Mouse (Mus musculus) cortical plate, adult 2 months (tissue): ENCODE measurements around the gene Crk. TPM values are rescaled to one million over a fixed set of nuclear protein-coding genes. Genes with fewer than 3 reads are reported as not detected.
"Not testable (repeated sequence)": the region's sequence is repeated elsewhere in the genome, so short reads cannot be mapped to it uniquely, and the experiment has no call there.

ENCODE experiments used
- H3K27ac ChIP-seq: fragments of 200-500 bp; 2 replicates; pipeline ENCODE4 v1.5.1; 2012; ENCODE audit warnings: low read length, control low read depth, inconsistent platforms; ENCODE audit not compliant: insufficient read depth
- H3K4me1 ChIP-seq: fragments of 200-500 bp; 2 replicates; pipeline ENCODE4 v1.6.1; 2011; ENCODE audit warnings: low read length; ENCODE audit not compliant: control insufficient read depth, insufficient read depth
- H3K4me3 ChIP-seq: fragments of 200-500 bp; 2 replicates; pipeline ENCODE4 v1.5.1; 2011; ENCODE audit warnings: mild to moderate bottlenecking, low read length, control low read depth; ENCODE audit not compliant: insufficient read depth
- CTCF ChIP-seq: fragments of 200-500 bp; IDR thresholded peaks from 2 replicates; pipeline ENCODE4 v1.5.1; 2011; ENCODE audit warnings: mild to moderate bottlenecking, control low read depth, low read length; ENCODE audit not compliant: insufficient read depth; ENCODE audit errors: extremely low read depth
- POLR2A ChIP-seq: fragments of 200-500 bp; IDR thresholded peaks from 2 replicates; pipeline ENCODE4 v1.6.1; 2011; ENCODE audit warnings: mild to moderate bottlenecking, low read length, control low read depth; ENCODE audit not compliant: insufficient read depth; ENCODE audit errors: extremely low read depth
- polyA plus RNA-seq: library from polyadenylated mRNA; depleted of rRNA; stranded (reverse); fragments of >200 nt; gene quantifications from 2 replicates; pipeline ENCODE4 v1.2.3, GENCODE M21; 2012

Gene Crk
- polyA plus RNA-seq, 1 experiment = 82.5 TPM

DNA sequence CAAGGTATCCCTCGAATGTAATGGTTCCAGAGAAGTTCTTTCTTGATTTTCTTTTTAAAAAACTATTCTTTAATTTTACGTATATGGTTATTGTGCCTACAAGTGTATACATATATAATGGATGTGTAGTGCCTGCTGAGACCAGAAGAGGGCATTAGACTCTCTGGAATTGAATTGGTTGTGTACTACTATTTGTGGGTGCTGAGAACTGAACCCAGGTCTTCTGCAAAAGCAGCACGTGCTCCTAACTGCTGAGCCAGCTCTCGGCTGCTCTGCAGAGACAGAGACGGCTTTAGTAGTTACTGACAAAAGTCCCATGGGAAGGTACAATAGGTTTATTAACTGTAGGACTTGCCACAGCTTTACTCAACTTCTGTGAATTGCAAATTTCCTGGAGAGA, 5.4 kb downstream of the Crk start:
- TF ChIP-seq CTCF (no peak), POLR2A (no peak)
- Histone ChIP-seq H3K4me1 (peaks cover 1% of the 10 kb centered on the region; the same call in 1 of the 2 replicates), H3K4me3 (no peak overlapping the region), H3K27ac (no peak overlapping the region)

DNA sequence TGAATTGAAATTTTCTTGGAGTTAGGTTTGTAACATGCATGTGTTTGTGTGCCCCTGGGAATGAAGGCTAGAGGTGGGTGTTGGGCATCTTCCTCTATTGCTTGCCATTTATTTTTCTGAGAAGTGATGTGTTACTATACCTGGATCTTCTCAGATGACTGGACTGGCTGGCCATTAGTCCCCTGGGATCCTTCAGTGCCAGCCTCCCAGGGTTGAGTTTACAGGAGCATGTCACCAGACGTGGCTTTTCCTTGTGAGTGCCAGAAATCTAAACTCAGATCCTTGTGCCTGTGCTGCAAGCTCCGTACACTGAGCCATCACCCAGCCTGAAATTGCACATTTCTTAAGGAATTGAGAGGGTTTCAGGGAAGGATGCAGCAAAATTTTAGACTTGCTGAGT, 5.9 kb downstream of the Crk start:
- H3K4me3 ChIP-seq = no peak overlapping the region
- TF ChIP-seq POLR2A = no peak
- no peak for TF ChIP-seq CTCF
- no peak overlapping the region for H3K27ac ChIP-seq
- peaks cover 1% of the 10 kb centered on the region; the same call in 1 of the 2 replicates for H3K4me1 ChIP-seq

DNA sequence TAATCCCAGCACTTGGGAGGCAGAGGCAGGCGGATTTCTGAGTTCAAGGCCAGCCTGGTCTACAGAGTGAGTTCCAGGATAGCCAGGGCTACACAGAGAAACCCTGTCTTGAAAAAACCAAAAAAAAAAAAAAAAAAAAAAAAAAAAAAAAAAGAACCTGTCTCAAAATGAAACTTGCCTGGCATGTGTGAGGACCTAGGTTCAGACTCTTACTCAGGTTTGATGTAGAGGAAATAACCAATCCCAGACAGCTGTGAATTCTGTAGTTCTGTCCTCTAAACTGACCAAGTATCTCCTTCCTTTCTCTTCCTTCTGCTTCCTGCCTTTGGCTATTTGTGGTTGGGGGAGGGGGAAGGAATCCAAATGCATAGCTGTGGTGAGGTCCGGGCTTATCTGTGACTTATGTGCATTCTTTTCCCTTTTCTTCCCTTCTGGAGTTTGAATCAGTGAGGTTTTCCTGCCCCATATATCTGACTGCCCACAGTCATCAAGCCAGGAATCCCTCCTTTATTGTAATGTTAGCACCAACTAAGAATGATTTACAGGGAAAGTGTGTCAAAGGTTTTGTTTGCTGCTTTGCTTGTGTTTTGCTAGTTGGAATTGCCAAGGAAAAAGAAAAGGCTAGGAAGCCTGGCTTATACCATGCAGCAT, 8.4 kb downstream of the Crk start:
- Histone ChIP-seq H3K4me1 (no peaks in the 10 kb centered on the region; the same call in 1 of the 2 replicates), H3K27ac (no peak overlapping the region), H3K4me3 (no peak overlapping the region)
- no peak for TF ChIP-seq POLR2A

DNA sequence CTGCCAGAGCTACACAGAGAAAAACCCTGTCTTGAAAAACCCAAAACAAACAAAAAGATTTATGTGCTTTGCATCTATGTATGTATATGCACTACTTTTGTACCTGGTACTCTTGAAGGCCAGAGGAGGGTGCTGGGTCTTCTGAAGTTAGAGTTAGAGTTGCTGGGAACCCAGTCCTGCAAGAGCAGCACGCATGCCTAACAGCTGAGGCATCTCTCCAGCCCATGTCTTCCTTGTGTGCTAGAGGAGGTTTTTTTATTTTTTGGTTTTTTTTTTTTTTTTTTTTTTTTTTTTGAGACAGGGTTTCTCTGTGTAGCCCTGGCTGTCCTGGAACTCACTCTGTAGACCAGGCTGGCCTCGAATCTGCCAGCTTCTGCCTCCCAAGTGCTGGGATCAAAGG, 9.1 kb downstream of the Crk start:
- H3K4me3 ChIP-seq = no peak overlapping the region
- H3K27ac ChIP-seq = no peak overlapping the region
- TF ChIP-seq CTCF = no peak
- TF ChIP-seq POLR2A = no peak
- no peaks in the 10 kb centered on the region; the same call in 1 of the 2 replicates for H3K4me1 ChIP-seq

DNA sequence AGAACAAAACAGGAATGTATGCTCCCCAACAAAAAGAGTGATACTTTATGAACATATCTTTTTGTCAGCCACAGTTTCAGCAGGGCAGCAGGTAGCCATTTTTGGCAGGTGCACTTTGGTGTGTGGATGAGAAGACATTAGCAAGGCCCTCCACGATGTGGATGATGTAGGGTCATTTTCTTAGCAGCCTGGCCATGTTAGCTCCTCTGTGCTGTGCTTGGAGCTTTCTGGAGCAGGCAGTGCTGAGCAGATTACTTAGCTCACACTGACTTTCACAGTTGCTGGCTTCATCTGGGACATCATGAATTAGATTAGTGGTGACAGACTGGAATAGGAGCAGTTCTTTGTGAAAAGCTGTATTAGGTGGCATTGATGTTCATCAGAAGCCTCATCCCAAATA, 10.9 kb downstream of the Crk start:
- Histone ChIP-seq H3K4me1 (no peaks in the 10 kb centered on the region; the same call in 1 of the 2 replicates), H3K4me3 (no peak overlapping the region), H3K27ac (no peak overlapping the region)
- no peak for TF ChIP-seq CTCF
- TF ChIP-seq POLR2A = no peak

DNA sequence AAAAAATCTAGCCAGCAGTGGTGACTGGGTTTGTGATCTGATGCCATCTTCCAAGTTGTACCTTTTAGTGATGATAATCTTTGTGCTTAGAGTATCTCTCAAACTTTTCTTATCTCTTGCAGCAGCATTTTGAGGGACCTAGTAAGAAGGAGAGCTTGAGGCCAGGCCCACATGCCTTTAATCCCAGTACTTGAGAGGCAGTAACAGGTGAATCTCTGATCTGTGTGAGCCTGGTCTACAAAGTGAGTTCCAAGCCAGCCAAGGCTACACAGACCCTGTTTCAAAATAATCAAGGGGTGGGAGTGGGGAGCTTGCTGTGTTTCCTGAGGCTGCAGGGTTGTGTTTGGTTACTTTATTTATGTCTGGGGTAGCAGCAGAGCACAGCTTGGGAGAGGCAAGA, 12.0 kb downstream of the Crk start:
- Histone ChIP-seq H3K4me3 (no peak overlapping the region), H3K27ac (no peak overlapping the region), H3K4me1 (no peaks in the 10 kb centered on the region; the same call in 1 of the 2 replicates)
- no peak for TF ChIP-seq POLR2A
- TF ChIP-seq CTCF = no peak

DNA sequence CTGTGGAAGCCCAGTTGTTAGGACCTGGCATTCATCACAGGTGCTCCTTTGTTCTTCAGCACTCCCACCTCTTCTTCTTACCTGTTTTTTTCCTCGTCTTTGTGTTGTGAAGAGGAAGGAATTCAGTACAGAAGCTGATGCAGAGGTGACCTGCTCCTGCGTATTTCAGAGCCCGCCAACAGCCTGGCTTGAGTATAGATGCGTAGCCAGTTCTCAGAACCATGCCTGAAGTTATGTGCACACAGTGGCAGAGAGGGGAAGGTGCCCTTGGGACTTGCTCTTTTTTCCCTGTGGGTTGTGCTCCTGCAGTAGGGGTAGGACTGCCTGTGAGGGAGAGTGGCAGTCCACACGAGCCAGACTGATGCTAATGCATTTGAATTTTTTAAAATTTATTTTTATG, 14.5 kb downstream of the Crk start:
- Histone ChIP-seq H3K27ac (no peak overlapping the region), H3K4me1 (no peaks in the 10 kb centered on the region; the same call in 1 of the 2 replicates), H3K4me3 (no peak overlapping the region)
- TF ChIP-seq CTCF = no peak
- TF ChIP-seq POLR2A = no peak

DNA sequence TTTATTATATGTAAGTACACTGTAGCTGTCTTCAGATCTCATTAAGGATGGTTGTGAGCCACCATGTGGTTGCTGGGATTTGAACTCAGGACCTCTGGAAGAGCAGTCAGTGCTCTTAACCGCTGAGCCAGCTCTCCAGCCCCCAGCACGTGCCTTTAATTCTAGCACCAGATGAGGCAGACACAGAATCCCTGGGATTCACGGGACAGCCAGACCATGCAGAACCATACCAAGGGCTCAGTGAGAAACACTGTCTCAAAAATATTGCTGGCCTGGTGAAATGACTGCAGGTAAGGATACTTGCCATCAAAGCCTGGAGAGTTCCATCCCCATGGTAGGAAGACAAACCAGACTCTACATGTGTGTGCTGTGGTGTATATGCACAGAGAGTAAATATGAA, 18.4 kb downstream of the Crk start:
- H3K27ac ChIP-seq, H3K4me3 ChIP-seq, H3K4me1 ChIP-seq: not testable (repeated sequence)

DNA sequence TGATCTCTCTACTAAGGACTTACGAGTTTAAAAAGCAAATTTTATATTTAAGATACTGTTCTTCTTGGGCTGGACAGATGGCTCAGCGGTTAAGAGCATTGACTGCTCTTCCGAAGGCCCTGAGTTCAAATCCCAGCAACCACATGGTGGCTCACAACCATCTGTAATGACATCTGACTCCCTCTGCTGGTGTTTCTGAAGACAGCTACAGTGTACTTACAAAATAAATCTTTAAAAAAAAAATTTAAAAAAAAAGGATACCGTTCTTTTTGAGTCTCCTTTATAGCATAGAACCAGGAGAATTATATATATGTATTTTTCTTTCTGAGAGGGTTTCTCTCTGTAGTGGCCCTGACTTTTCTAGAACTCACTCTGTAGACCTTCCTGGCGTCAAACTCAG, 21.5 kb downstream of the Crk start:
- Histone ChIP-seq H3K4me1 (no peaks in the 10 kb centered on the region), H3K4me3 (no peak overlapping the region), H3K27ac (no peak overlapping the region)
- no peak for TF ChIP-seq CTCF
- TF ChIP-seq POLR2A = no peak

DNA sequence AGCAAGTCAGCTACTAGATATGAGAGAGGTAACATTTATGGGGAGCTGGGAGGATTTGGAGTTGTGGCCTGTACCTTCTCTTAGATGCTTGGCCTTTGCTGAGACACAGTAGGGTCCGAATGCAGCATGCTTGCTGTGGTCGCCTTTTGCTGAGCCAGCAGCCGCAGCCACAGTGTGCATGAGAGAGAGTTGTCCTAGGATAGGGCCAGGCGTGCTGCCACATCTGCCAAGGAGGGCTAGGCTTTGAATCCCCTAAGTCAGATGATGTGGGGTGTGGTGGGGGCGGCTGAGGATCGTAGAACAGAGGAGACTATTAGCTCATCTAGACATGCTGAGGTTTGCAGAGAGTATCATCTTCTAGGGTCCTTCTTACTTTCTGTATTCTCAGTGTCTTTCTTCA, 23.7 kb downstream of the Crk start:
- Histone ChIP-seq H3K4me1 (no peaks in the 10 kb centered on the region), H3K4me3 (no peak overlapping the region), H3K27ac (no peak overlapping the region)
- no peak for TF ChIP-seq CTCF
- no peak for TF ChIP-seq POLR2A
